Mouse (Mus musculus) cortical plate, adult 2 months (tissue): ENCODE measurements around the gene Nptx2.

Experiments
- CTCF ChIP-seq: fragments of 200-500 bp; IDR thresholded peaks from 2 replicates; pipeline ENCODE4 v1.5.1; 2011; ENCODE audit warnings: mild to moderate bottlenecking, control low read depth, low read length; ENCODE audit not compliant: insufficient read depth; ENCODE audit errors: extremely low read depth
- POLR2A ChIP-seq: fragments of 200-500 bp; IDR thresholded peaks from 2 replicates; pipeline ENCODE4 v1.6.1; 2011; ENCODE audit warnings: mild to moderate bottlenecking, low read length, control low read depth; ENCODE audit not compliant: insufficient read depth; ENCODE audit errors: extremely low read depth

GRCm38 (mm10) chr5:144594796-144595195 lies 49.1 kb downstream of the Nptx2 start:
- no peak for TF ChIP-seq CTCF
- no peak for TF ChIP-seq POLR2A
